Mouse (Mus musculus): ENCODE results near the gene 1700067K01Rik. TPM values are rescaled to one million over a fixed set of nuclear protein-coding genes. Genes with fewer than 3 reads are reported as not detected.

The 1700067K01Rik gene
- polyA plus RNA-seq, 1 experiment = 0.27 TPM

DNA sequence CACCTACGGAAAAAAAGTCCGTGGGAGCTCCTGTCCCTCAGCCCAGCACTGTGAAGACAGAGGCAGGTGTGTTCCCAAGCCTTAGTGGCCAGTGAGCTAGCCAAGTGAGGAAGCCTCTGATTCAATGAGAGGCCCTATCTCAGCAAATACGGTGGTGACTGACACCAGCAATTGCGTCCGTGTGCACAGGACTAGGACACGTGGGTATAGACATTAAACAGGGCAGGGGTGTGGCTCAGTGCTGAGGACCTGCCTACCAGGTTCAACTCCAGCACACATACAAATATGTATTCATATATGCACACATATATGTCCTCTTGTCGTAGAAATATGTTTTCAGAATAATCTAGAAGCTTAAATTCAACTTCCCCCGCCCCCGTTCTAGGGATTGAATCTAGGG, 18.4 kb downstream of the 1700067K01Rik start:
- TF ChIP-seq POLR2A (IDR thresholded peaks at IDR 0.05; ENCODE audit: borderline replicate concordance, extremely low read depth, insufficient read depth, insufficient read length, poor library complexity, severe bottlenecking) = no peak
- no peak for TF ChIP-seq CTCF (IDR thresholded peaks at IDR 0.05; ENCODE audit: borderline replicate concordance, extremely low read depth, insufficient read depth, insufficient read length)
- DNase-seq (ENCODE audit: low read depth) = no peak

DNA sequence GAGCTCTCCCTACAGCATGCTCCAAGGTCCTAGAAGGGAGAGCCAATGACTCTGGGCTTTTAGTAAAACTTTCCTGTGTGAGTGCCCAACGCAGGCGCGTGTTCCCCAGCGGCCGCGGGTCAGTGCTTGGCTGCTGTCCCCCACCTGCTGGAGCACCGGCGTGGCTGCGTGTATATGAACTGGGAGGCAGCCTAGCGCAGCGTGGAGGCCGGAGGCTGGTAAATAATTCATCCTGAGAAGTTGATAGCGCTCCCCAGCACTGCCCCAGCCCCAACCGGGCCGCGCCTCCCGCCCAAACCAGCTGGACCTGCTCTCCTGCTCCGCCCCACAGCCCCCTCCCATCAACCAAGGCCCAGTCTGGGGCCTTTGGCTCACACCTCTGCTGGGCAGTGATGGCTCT, 19.8 kb downstream of the 1700067K01Rik start, which contains the start of gene Palm3:
TSS of gene Palm3 (plus strand) at position 376 of the 400 bp plus-strand sequence.
- DNase-seq (ENCODE audit: low read depth) = no peak
- no peak for TF ChIP-seq CTCF (IDR thresholded peaks at IDR 0.05; ENCODE audit: borderline replicate concordance, extremely low read depth, insufficient read depth, insufficient read length)
- no peak for TF ChIP-seq POLR2A (IDR thresholded peaks at IDR 0.05; ENCODE audit: borderline replicate concordance, extremely low read depth, insufficient read depth, insufficient read length, poor library complexity, severe bottlenecking)

DNA sequence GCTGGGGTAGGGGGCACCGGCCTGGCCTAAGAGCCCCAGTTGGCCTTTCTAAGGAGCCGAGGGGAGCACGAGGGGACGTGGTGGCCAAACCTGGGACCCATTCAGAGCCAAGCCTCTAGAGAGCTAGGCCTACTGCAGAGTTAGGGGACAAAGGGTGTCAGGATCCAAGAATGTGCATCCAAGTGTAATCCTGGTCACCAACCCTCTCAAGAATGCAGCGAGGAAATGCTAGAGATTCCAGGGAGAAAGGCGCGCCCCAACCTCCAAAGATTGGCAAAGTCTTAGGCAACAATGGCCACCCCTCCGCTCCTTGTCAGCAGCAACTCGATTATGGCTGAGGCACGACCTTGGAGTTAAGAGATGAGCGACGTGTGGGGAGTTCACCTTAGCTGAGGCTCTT, 20.3 kb downstream of the 1700067K01Rik start:
- no peak for DNase-seq (ENCODE audit: low read depth)
- TF ChIP-seq POLR2A (IDR thresholded peaks at IDR 0.05; ENCODE audit: borderline replicate concordance, extremely low read depth, insufficient read depth, insufficient read length, poor library complexity, severe bottlenecking) = no peak
- TF ChIP-seq CTCF (IDR thresholded peaks at IDR 0.05; ENCODE audit: borderline replicate concordance, extremely low read depth, insufficient read depth, insufficient read length) = no peak

DNA sequence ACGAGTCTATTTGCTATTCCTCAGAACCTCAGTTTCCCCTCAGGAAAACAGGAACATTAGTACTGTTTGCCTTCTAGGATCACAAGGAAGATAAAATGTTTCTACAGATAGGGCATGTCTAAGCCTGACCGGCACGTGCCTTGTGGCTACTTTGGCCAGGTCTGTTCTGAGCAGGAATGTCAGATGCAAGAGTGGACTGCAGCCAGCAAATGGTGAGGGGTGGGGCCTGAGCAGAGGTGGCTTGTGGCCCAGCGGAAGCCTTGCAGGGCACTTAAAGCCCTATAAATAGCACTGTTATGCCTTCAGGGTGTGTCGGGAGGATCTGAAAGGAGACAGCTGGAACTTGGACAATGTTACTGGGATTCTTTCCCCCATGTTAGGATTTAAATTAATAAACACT, 21.8 kb downstream of the 1700067K01Rik start:
- TF ChIP-seq POLR2A (IDR thresholded peaks at IDR 0.05; ENCODE audit: borderline replicate concordance, extremely low read depth, insufficient read depth, insufficient read length, poor library complexity, severe bottlenecking) (no peak), CTCF (IDR thresholded peaks at IDR 0.05; ENCODE audit: borderline replicate concordance, extremely low read depth, insufficient read depth, insufficient read length) (no peak)
- DNase-seq (ENCODE audit: low read depth) = no peak

DNA sequence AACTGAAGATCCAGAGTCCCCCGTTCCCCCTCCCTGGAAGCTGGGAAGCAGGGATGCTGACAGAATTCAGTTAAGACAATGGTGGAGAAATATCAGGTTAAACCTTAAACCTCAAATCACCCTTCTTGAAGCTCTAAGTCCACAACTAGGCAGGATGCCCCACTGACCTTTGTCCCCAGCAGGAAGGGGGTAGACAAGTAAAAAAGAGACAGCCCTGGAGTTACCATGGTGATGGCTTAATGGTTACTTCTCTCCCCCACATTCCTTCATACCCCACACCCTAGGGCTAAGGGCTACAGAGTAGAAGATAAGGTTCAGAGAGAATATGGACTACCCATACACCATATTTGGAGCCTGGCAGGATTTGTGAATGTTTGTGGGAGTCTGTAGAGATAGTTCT, 22.3 kb downstream of the 1700067K01Rik start:
- DNase-seq (ENCODE audit: low read depth) = no peak
- TF ChIP-seq POLR2A (IDR thresholded peaks at IDR 0.05; ENCODE audit: borderline replicate concordance, extremely low read depth, insufficient read depth, insufficient read length, poor library complexity, severe bottlenecking) (no peak), CTCF (IDR thresholded peaks at IDR 0.05; ENCODE audit: borderline replicate concordance, extremely low read depth, insufficient read depth, insufficient read length) (no peak)

DNA sequence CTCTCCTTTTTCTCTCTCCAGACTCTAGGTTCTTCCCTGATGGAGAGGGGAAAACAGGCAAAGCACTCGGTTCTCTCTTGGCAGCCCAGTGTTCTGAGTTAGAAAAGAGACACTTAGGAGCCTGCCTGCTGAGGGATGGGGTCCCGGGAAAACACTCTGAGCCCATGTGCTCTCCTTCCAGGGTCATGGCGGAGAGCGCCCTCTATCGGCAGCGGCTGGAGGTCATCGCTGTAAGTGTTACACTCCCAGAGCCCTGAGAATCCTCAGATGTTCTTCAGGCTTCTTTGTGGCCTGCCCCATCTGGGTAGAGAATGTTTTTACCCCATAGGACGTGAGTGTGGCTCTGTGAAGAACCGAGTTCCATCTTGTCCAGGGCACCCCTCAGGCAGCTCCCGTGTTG, 22.9 kb downstream of the 1700067K01Rik start:
- TF ChIP-seq POLR2A (IDR thresholded peaks at IDR 0.05; ENCODE audit: borderline replicate concordance, extremely low read depth, insufficient read depth, insufficient read length, poor library complexity, severe bottlenecking) (no peak), CTCF (IDR thresholded peaks at IDR 0.05; ENCODE audit: borderline replicate concordance, extremely low read depth, insufficient read depth, insufficient read length) (peak; percentile 78)
- no peak for DNase-seq (ENCODE audit: low read depth)

DNA sequence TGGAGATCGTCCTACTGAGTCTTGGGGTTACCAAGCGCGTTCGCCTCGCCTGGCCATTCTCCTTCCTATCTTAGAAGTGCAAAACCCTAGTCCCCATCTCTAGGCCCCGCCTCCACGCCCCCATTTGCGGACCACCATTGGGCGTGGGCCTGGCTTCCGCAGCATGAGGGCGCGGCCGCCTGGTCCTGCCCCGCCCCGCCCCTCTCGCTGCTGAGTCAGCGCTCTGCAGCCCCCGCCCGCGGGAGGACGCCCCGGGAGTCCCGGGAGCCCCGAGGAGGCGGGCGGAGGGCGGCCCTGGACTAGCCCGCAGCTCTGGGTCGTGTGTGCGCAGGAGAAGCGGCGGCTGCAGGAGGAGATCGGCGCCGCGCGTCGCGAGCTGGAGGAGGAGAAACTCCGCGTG, 24.6 kb downstream of the 1700067K01Rik start:
- DNase-seq (ENCODE audit: low read depth) = peak; percentile 84
- TF ChIP-seq POLR2A (IDR thresholded peaks at IDR 0.05; ENCODE audit: borderline replicate concordance, extremely low read depth, insufficient read depth, insufficient read length, poor library complexity, severe bottlenecking) (no peak), CTCF (IDR thresholded peaks at IDR 0.05; ENCODE audit: borderline replicate concordance, extremely low read depth, insufficient read depth, insufficient read length) (no peak)

DNA sequence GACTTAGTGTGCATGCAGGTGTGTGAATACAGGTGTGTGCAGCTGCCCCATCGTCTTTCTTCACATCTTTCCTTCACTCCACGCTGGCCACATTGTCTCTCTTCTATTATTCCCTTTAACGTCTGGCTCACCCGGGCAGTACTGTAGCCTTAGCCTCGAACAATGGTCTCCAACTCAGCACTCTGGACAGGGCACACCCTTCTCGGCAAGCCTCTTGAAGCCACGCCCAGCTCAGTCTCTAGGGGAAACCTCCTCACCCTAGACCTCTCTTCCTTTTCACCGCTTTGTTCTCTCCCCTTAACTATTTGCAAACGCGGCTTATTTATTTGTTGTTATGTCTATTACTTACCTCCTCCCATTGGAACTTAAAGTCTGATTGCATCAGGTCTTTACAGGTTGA, 26.1 kb downstream of the 1700067K01Rik start:
- no peak for TF ChIP-seq CTCF (IDR thresholded peaks at IDR 0.05; ENCODE audit: borderline replicate concordance, extremely low read depth, insufficient read depth, insufficient read length)
- no peak for TF ChIP-seq POLR2A (IDR thresholded peaks at IDR 0.05; ENCODE audit: borderline replicate concordance, extremely low read depth, insufficient read depth, insufficient read length, poor library complexity, severe bottlenecking)
- DNase-seq (ENCODE audit: low read depth) = no peak

DNA sequence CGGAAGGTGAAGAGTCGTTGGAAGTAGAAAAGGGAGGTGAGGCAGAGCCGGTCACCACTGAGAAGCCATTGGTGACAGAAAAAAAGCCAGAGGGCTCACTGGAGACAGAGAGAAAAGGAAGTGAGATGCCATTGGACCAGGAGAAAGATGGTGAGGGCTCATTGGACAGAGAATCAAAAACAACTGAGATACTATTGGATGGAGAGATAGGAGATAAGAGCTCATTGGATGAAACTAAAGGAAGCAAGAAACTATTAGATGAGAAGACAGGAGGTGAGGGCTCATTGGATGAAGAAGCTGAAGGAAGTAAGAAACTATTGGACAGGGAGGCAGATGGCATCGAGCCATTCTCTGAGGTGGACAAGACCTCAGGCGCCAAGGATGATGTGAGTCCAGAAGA, 28.0 kb downstream of the 1700067K01Rik start:
- DNase-seq (ENCODE audit: low read depth) = no peak
- TF ChIP-seq POLR2A (IDR thresholded peaks at IDR 0.05; ENCODE audit: borderline replicate concordance, extremely low read depth, insufficient read depth, insufficient read length, poor library complexity, severe bottlenecking) (no peak), CTCF (IDR thresholded peaks at IDR 0.05; ENCODE audit: borderline replicate concordance, extremely low read depth, insufficient read depth, insufficient read length) (no peak)

DNA sequence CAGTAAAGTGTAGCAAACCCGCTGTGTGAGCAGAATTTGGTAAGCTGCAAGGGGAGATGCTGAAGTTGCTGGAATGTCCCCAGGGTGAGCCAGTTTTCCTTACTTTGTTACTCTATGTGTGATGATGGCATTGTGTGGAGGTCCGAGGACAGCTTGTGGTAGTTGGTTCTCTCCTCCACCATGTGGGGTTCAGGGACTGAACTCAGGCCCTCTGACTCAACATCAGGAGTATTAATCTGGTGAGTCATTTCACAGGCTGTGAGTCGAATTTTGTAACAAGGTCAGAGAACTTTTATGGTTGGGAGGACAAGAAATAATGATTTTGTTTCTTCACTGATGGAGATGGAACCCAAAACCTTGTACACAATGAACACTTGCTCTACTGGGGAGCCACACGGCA, 31.5 kb downstream of the 1700067K01Rik start:
- TF ChIP-seq POLR2A (IDR thresholded peaks at IDR 0.05; ENCODE audit: borderline replicate concordance, extremely low read depth, insufficient read depth, insufficient read length, poor library complexity, severe bottlenecking) (no peak), CTCF (IDR thresholded peaks at IDR 0.05; ENCODE audit: borderline replicate concordance, extremely low read depth, insufficient read depth, insufficient read length) (no peak)
- no peak for DNase-seq (ENCODE audit: low read depth)

DNA sequence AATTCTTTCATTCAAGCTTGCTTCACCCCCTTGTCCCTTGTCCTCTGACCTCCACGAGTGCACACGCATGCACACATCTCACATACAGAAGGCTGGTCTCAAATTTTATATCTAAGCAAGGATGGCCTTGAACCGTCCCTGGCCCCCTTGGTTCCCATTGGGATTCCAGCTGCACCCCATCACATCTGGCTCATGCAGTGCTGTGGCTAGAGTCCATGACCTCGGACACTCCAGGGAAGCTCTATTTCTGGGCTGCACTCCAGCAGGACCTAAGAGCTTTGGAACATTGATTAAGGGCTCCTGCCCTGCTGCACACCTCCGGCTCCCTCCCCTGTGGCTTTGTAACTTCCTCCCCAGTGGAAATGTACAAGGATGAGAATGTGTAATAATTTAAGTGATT, 36.7 kb downstream of the 1700067K01Rik start:
- TF ChIP-seq CTCF (IDR thresholded peaks at IDR 0.05; ENCODE audit: borderline replicate concordance, extremely low read depth, insufficient read depth, insufficient read length) = no peak
- TF ChIP-seq POLR2A (IDR thresholded peaks at IDR 0.05; ENCODE audit: borderline replicate concordance, extremely low read depth, insufficient read depth, insufficient read length, poor library complexity, severe bottlenecking) = no peak
- no peak for DNase-seq (ENCODE audit: low read depth)

DNA sequence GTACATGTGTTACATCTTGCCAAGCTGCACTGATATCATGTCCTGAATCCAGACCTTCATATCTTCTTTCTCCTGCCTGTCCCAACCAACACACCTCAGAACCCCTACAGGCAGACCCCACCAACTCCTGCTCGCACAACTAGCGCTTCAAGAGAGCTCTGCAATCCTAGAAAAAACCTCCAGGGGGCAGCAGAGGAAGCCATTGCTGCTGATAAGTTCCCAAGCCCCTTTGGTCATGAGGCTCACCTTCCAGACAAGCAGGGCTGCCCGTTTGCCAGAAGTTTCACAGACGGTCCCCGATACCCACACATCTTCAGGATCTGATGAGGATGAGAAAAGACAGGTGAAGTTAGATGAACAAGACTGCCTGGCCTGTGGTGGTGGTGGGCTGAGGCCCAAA, 37.7 kb downstream of the 1700067K01Rik start:
- TF ChIP-seq POLR2A (IDR thresholded peaks at IDR 0.05; ENCODE audit: borderline replicate concordance, extremely low read depth, insufficient read depth, insufficient read length, poor library complexity, severe bottlenecking) (no peak), CTCF (IDR thresholded peaks at IDR 0.05; ENCODE audit: borderline replicate concordance, extremely low read depth, insufficient read depth, insufficient read length) (peak; percentile 86)
- DNase-seq (ENCODE audit: low read depth) = peak; percentile 90
